Mouse (Mus musculus) gastrocnemius, postnatal 4 days (tissue): ENCODE measurements around the gene Usp30. TPM values are rescaled to one million over a fixed set of nuclear protein-coding genes. Genes with fewer than 3 reads are reported as not detected.

Experiments
- DNase-seq, 2 experiments: peaks; one replicate each; pipeline ENCODE4 v3.0.0; 2021 to 2022; ENCODE audit warnings: low spot score in 2 of 2, mixed read lengths in 2 of 2
- total RNA-seq, 2 experiments: library from RNA; stranded (reverse); gene quantifications; 2 replicates each; pipeline ENCODE4 v1.2.3; 2021

Usp30 gene
- total RNA-seq, 2 experiments from 2014 or later = 12.9 to 13.6 TPM

GRCm38 (mm10) chr5:114063958-114064357 lies 1.3 kb upstream of the Usp30 start:
- DNase-seq = no peak

- DNase-seq = no peak
Measured at GRCm38 (mm10) chr5:114066601-114067000, 1.3 kb downstream of the Usp30 start.

- no peak for DNase-seq
Measured at GRCm38 (mm10) chr5:114067543-114067942, 2.3 kb downstream of the Usp30 start.

GRCm38 (mm10) chr5:114067982-114068381 lies 2.7 kb downstream of the Usp30 start:
- DNase-seq = no peak

GRCm38 (mm10) chr5:114070858-114071257 lies 5.6 kb downstream of the Usp30 start:
- DNase-seq = no peak

GRCm38 (mm10) chr5:114072262-114072661 lies 7.0 kb downstream of the Usp30 start:
- no peak for DNase-seq

GRCm38 (mm10) chr5:114077009-114077408 lies 11.7 kb downstream of the Usp30 start:
- DNase-seq = no peak

- DNase-seq = no peak
Measured at GRCm38 (mm10) chr5:114085501-114085900, 20.2 kb downstream of the Usp30 start.

- DNase-seq = no peak
Measured at GRCm38 (mm10) chr5:114087875-114088480, 22.7 kb downstream of the Usp30 start.

- no peak for DNase-seq
Measured at GRCm38 (mm10) chr5:114090421-114091013, 25.3 kb downstream of the Usp30 start.

GRCm38 (mm10) chr5:114091057-114091807 lies 26.0 kb downstream of the Usp30 start, which contains the start of gene Svop:
Svop (minus strand) TSS chr5:114091570.
- DNase-seq = peak; percentile 54 to 81

- peak; percentile 85 to 90 for DNase-seq
Measured at GRCm38 (mm10) chr5:114099709-114100389, 34.6 kb downstream of the Usp30 start.

- DNase-seq = no peak
Measured at GRCm38 (mm10) chr5:114100390-114101099, 35.3 kb downstream of the Usp30 start.

- DNase-seq = no peak
Measured at GRCm38 (mm10) chr5:114101873-114102272, 36.6 kb downstream of the Usp30 start.

- DNase-seq = no peak
Measured at GRCm38 (mm10) chr5:114102807-114103206, 37.5 kb downstream of the Usp30 start.

- no peak for DNase-seq
Measured at GRCm38 (mm10) chr5:114106391-114106935, 41.2 kb downstream of the Usp30 start.

- DNase-seq = no peak
Measured at GRCm38 (mm10) chr5:114113334-114113733, 48.1 kb downstream of the Usp30 start.

- no peak for DNase-seq
Measured at GRCm38 (mm10) chr5:114115030-114115429, 49.8 kb downstream of the Usp30 start.

GRCm38 (mm10) chr5:114116586-114116985 lies 51.3 kb downstream of the Usp30 start:
- DNase-seq = no peak

GRCm38 (mm10) chr5:114119806-114120205 lies 54.5 kb downstream of the Usp30 start:
- no peak for DNase-seq

GRCm38 (mm10) chr5:114126008-114126407 lies 60.7 kb downstream of the Usp30 start:
- DNase-seq = no peak
